Mouse (Mus musculus) neural tube, embryonic 14.5 days (tissue): ENCODE results near the gene Olfr1176. TPM values are rescaled to one million over a fixed set of nuclear protein-coding genes. Genes with fewer than 3 reads are reported as not detected.

ENCODE experiments used
- ATAC-seq: fragments of 200-750 bp; cut with Nextera tagmentation; 2 replicates; pipeline ENCODE4 v1.8.0; 2017; ENCODE audit warnings: low read depth, mild to moderate bottlenecking, moderate TSS enrichment, moderate library complexity
- H3K27ac ChIP-seq: fragments of 300-500 bp; sonication (generic); 2 replicates; pipeline ENCODE4 v1.5.1; 2014; ENCODE audit warnings: low read depth, mild to moderate bottlenecking, control low read depth, low read length, moderate library complexity, mixed read lengths
- H3K27me3 ChIP-seq: fragments of 300-500 bp; sonication (generic); 2 replicates; pipeline ENCODE4 v1.6.1; 2014; ENCODE audit warnings: low read length; ENCODE audit not compliant: control insufficient read depth, insufficient read depth
- H3K36me3 ChIP-seq: fragments of 300-500 bp; sonication (generic); 2 replicates; pipeline ENCODE4 v1.6.1; 2014; ENCODE audit warnings: low read length, mixed read lengths; ENCODE audit not compliant: control insufficient read depth, insufficient read depth
- H3K4me1 ChIP-seq: fragments of 300-500 bp; sonication (generic); 2 replicates; pipeline ENCODE4 v1.6.1; 2014; ENCODE audit warnings: low read length; ENCODE audit not compliant: control insufficient read depth, insufficient read depth
- H3K4me2 ChIP-seq: fragments of 300-500 bp; sonication (generic); 2 replicates; pipeline ENCODE4 v1.6.1; 2014; ENCODE audit warnings: mild to moderate bottlenecking, low read depth, low read length, control low read depth
- H3K4me3 ChIP-seq: fragments of 300-500 bp; sonication (generic); 2 replicates; pipeline ENCODE4 v1.5.1; 2014; ENCODE audit warnings: low read depth, low read length, control low read depth, mixed read lengths
- H3K9ac ChIP-seq: fragments of 300-500 bp; sonication (generic); replicated peaks from 2 replicates; pipeline ENCODE4 v1.6.1; 2014; ENCODE audit warnings: low read depth, mild to moderate bottlenecking, control low read depth, low read length, mixed read lengths
- H3K9me3 ChIP-seq: fragments of 300-500 bp; sonication (generic); 2 replicates; pipeline ENCODE4 v1.6.1; 2016; ENCODE audit warnings: low read length; ENCODE audit not compliant: control insufficient read depth
- WGBS: fragments of 180-500 bp; shearing (Covaris S2); extraction: QIAGEN DNeasy Blood & Tissue Kit; methylation state at CpG from one replicate; pipeline ENCODE4 v1.1.7; 2014; 5-methylcytosine and 5-hydroxymethylcytosine counted together
- polyA plus RNA-seq: library from polyadenylated mRNA; unstranded; fragments of >200 nt; fragmentation: Nextera tagmentation; extraction: Ambion mirVana; gene quantifications from 2 replicates; pipeline ENCODE4 v1.2.1, GENCODE M21; 2014

Gene Olfr1176
- polyA plus RNA-seq: not detected in 2 replicates

DNA sequence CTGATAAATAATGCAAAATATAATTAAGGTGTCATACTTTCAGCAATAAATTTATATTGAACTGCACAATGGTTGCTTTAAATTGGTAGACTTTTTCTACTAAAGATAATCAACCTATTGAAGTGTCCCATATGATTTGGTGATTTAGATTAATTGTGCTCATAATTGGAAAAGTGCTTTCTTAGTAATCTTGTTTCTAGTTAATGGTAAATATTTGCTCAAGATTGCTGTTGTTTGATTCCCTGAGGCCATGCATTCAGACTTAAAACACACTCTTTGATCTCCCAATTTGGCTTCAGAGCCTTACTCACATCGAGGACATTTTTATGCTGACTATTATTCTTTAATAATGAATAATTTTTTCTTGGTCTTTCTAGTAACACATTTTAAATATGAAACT is at the start of gene Olfr1176:
TSS of gene Olfr1176 (plus strand) at position 301 of the 400 bp plus-strand sequence.
- ATAC-seq: no peak
- 67% methylated on average over 1 of the region's 1 CpGs for WGBS
- H3K27me3 ChIP-seq: no peaks in the 10 kb centered on the region
- H3K4me1 ChIP-seq: no peaks in the 10 kb centered on the region
- H3K36me3 ChIP-seq: no peaks in the 10 kb centered on the region
- H3K27ac ChIP-seq: no peak within 1 kb of the TSS
- H3K9me3 ChIP-seq: no peaks in the 10 kb centered on the region
- no peak within 1 kb of the TSS for H3K9ac ChIP-seq
- no peak within 1 kb of the TSS for H3K4me2 ChIP-seq
- no peak within 1 kb of the TSS for H3K4me3 ChIP-seq

- ATAC-seq: no peak
- Histone ChIP-seq H3K9me3 (no peaks in the 10 kb centered on the region), H3K4me3 (no peak within 1 kb of the TSS), H3K27me3 (no peaks in the 10 kb centered on the region), H3K4me2 (no peak within 1 kb of the TSS), H3K36me3 (no peaks in the 10 kb centered on the region), H3K27ac (no peak within 1 kb of the TSS), H3K9ac (no peak within 1 kb of the TSS), H3K4me1 (no peaks in the 10 kb centered on the region)
- 94% methylated on average over 4 of the region's 4 CpGs for WGBS
Observed at GRCm38 (mm10) chr2:88315035-88315434, 21.5 kb upstream of the Olfr1176 start, which contains the start of gene Olfr1174-ps. Gene Olfr1174-ps, minus strand, starts transcription at chr2:88315135.

GRCm38 (mm10) chr2:88327115-88327514 is 9.4 kb upstream of the Olfr1176 start, which contains the start of gene Olfr1175-ps:
Gene Olfr1175-ps, minus strand, starts transcription at chr2:88327215.
- Histone ChIP-seq H3K4me1 (no peaks in the 10 kb centered on the region), H3K9me3 (no peaks in the 10 kb centered on the region), H3K36me3 (no peaks in the 10 kb centered on the region), H3K27ac (no peak within 1 kb of the TSS), H3K4me3 (no peak within 1 kb of the TSS), H3K4me2 (no peak within 1 kb of the TSS), H3K9ac (no peak within 1 kb of the TSS), H3K27me3 (no peaks in the 10 kb centered on the region)
- no peak for ATAC-seq
- WGBS: 89% methylated on average over 2 of the region's 2 CpGs

DNA sequence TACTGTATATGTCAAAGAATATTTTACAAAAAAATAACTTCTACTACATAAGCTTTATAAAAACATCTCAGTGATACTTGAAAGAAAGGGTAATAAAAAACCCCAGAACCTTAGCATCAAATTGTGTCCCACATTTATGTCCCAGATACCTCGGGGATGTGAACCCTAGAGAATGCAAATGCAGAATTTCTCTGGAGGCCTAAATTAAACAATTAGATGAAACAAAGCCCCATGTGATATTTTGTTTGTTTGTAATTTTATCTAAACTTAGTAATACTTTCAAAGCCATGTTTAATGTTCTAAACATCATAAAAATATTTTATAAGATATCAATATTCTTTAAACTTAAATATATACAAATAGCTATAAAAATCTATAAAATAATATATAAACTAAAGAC is 9.9 kb downstream of the Olfr1176 start, which contains the start of gene Olfr1177-ps:
TSS of gene Olfr1177-ps (minus strand) at position 101 of the 400 bp plus-strand sequence.
- Histone ChIP-seq H3K9me3 (no peaks in the 10 kb centered on the region), H3K9ac (no peak within 1 kb of the TSS), H3K27ac (no peak within 1 kb of the TSS), H3K36me3 (no peaks in the 10 kb centered on the region), H3K27me3 (no peaks in the 10 kb centered on the region), H3K4me2 (no peak within 1 kb of the TSS), H3K4me1 (no peaks in the 10 kb centered on the region), H3K4me3 (no peak within 1 kb of the TSS)
- WGBS: 91% methylated on average over 1 of the region's 1 CpGs
- ATAC-seq: no peak

DNA sequence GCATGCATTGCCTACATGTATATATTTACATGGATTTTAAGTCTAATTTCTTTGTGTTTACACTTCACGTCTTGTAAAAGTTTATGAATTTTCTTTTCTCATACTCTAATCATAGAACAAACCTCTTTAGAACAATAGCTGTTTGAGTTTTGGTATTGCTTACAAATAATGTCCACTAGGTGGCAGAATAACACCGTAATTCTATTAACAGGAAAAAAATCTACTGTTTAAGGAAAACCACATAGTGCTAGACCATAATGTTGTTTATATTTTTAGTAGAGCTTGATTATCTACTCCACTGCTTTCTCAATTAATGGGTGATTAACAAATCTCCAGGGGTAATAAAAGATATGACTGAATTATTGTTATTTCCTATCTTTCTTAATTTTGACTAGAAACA is 19.8 kb downstream of the Olfr1176 start:
- no peaks in the 10 kb centered on the region for H3K4me1 ChIP-seq
- under 1% methylated on average over 2 of the region's 2 CpGs for WGBS
- ATAC-seq: peak; percentile 54

GRCm38 (mm10) chr2:88386762-88387161 is 50.2 kb downstream of the Olfr1176 start, which contains the start of gene Olfr1178:
Gene Olfr1178, plus strand, starts transcription at chr2:88387062.
- no peak within 1 kb of the TSS for H3K4me2 ChIP-seq
- 76% methylated on average over 1 of the region's 1 CpGs for WGBS
- H3K27me3 ChIP-seq: no peaks in the 10 kb centered on the region

More for the DNA sequence above, 19.8 kb downstream of the Olfr1176 start:
- Histone ChIP-seq H3K9ac (no peak overlapping the region), H3K36me3 (no peaks in the 10 kb centered on the region), H3K4me2 (no peak overlapping the region), H3K4me3 (no peak overlapping the region), H3K27ac (no peak overlapping the region), H3K27me3 (no peaks in the 10 kb centered on the region), H3K9me3 (no peaks in the 10 kb centered on the region)

More at GRCm38 (mm10) chr2:88386762-88387161, 50.2 kb downstream of the Olfr1176 start, which contains the start of gene Olfr1178:
- H3K36me3 ChIP-seq: no peaks in the 10 kb centered on the region
- no peak for ATAC-seq
- H3K27ac ChIP-seq: no peak within 1 kb of the TSS
- H3K4me3 ChIP-seq: no peak within 1 kb of the TSS
- no peak within 1 kb of the TSS for H3K9ac ChIP-seq
- H3K9me3 ChIP-seq: no peaks in the 10 kb centered on the region
- H3K4me1 ChIP-seq: no peaks in the 10 kb centered on the region

Other genes with a start within 250 kb of the Olfr1176 start
- not detected in 2 replicates for gene Olfr1164, start 242.8 kb upstream of the Olfr1176 start, polyA plus RNA-seq
- gene Olfr1166, start 208.4 kb upstream of the Olfr1176 start, polyA plus RNA-seq: not detected in 2 replicates
- not detected in 2 replicates for gene Olfr1167, start 181.5 kb upstream of the Olfr1176 start, polyA plus RNA-seq
- not detected in 2 replicates for gene Olfr1168, start 154.8 kb upstream of the Olfr1176 start, polyA plus RNA-seq
- not detected in 2 replicates for gene Olfr1170, start 108.4 kb upstream of the Olfr1176 start, polyA plus RNA-seq
- gene Olfr1173, start 56.8 kb upstream of the Olfr1176 start, polyA plus RNA-seq: not detected in 2 replicates
- not detected in 2 replicates for gene Olfr1174-ps, start 21.6 kb upstream of the Olfr1176 start, polyA plus RNA-seq
- not detected in 2 replicates for gene Olfr1175-ps, start 9.5 kb upstream of the Olfr1176 start, polyA plus RNA-seq
- not detected in 2 replicates for gene Olfr1177-ps, start 9.8 kb downstream of the Olfr1176 start, polyA plus RNA-seq
- not detected in 2 replicates for gene Olfr1178, start 50.3 kb downstream of the Olfr1176 start, polyA plus RNA-seq
- gene Olfr1179, start 69.7 kb downstream of the Olfr1176 start, polyA plus RNA-seq: not detected in 2 replicates
- gene Olfr1180, start 82.4 kb downstream of the Olfr1176 start, polyA plus RNA-seq: not detected in 2 replicates
- gene Olfr1181, start 89.5 kb downstream of the Olfr1176 start, polyA plus RNA-seq: not detected in 2 replicates
- not detected in 2 replicates for gene Gm13757, start 112.4 kb downstream of the Olfr1176 start, polyA plus RNA-seq
- not detected in 2 replicates for gene Olfr1183, start 118.1 kb downstream of the Olfr1176 start, polyA plus RNA-seq
- gene Olfr1184, start 146.9 kb downstream of the Olfr1176 start, polyA plus RNA-seq: not detected in 2 replicates
- gene Olfr1185-ps1, start 156.6 kb downstream of the Olfr1176 start, polyA plus RNA-seq: not detected in 2 replicates
- not detected in 2 replicates for gene Olfr1186, start 181.8 kb downstream of the Olfr1176 start, polyA plus RNA-seq
- gene Olfr1188, start 220.2 kb downstream of the Olfr1176 start, polyA plus RNA-seq: not detected in 2 replicates
- not detected in 2 replicates for gene Olfr1189, start 249.7 kb downstream of the Olfr1176 start, polyA plus RNA-seq